In the genomic region with DNA sequence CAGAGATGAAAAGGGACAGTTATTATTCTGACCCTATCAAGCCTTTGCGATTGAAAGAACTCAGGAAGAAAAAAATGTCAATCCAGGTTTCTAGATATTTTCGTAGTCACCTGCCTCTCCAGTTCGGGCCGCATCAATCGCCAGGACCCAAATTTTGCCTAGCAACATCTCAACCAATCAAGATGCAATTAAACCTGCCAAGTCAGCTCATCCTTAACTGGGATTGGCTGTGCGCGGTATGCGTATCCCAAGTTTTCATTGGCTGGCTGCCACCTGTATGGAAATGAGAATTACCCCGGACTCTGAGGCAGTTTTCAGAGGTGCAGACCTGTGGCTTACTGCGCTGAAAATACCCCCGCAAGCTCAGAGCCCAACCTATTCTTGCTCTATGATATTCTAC, we compare ENCODE assay signal across 8 mouse cellular contexts. TPM values are rescaled to one million over a fixed set of nuclear protein-coding genes. Genes with fewer than 3 reads are reported as not detected.
A peak's percentile ranks its signal among the peaks of the same experiment; 100 is the strongest.
DNase-seq lines count a peak whose midpoint lies in the region; ATAC-seq lines count a peak whose summit lies in the region.

No protein-coding gene starts in this region.

- H3K4me1 ChIP-seq in embryonic facial prominence, embryonic 13.5 days, result peaks cover 20% of the 10 kb centered on the region
- H3K4me1 ChIP-seq in heart, embryonic 16.5 days (ENCODE audit: control insufficient read depth, insufficient read depth, low read length), result peaks cover 10% of the 10 kb centered on the region
- peaks cover 29% of the 10 kb centered on the region for H3K4me1 ChIP-seq in neural tube, embryonic 12.5 days

- H3K4me3 ChIP-seq in embryonic facial prominence, embryonic 13.5 days, result peak overlapping the region; percentile 53
- H3K4me3 ChIP-seq in heart, embryonic 16.5 days (ENCODE audit: low read length), result peak overlapping the region; percentile 71
- H3K4me3 ChIP-seq in neural tube, embryonic 12.5 days, result peak overlapping the region; percentile 38; the same call in 1 of the 2 replicates

- H3K4me2 ChIP-seq in embryonic facial prominence, embryonic 13.5 days, result peak overlapping the region; percentile 93
- H3K4me2 ChIP-seq in heart, embryonic 16.5 days (ENCODE audit: low read depth, low read length), result peak overlapping the region; percentile 97
- peak overlapping the region; percentile 69 for H3K4me2 ChIP-seq in neural tube, embryonic 12.5 days (replicated peaks)

- H3K27ac ChIP-seq in embryonic facial prominence, embryonic 13.5 days, result no peak overlapping the region
- no peak overlapping the region for H3K27ac ChIP-seq in heart, embryonic 16.5 days (ENCODE audit: low read length)
- 0 out of 2 replicates have a peak overlapping the region, but pooled peaks have one; percentile 58 for H3K27ac ChIP-seq in neural tube, embryonic 12.5 days

- whole genome bisulfite sequencing in embryonic facial prominence, embryonic 13.5 days, result under 1% methylated on average over 11 of the region's 11 CpGs
- WGBS in heart, embryonic 16.5 days, result 2% methylated on average over 11 of the region's 11 CpGs
- under 1% methylated on average over 11 of the region's 11 CpGs for WGBS in neural tube, embryonic 12.5 days

- H3K36me3 ChIP-seq in embryonic facial prominence, embryonic 13.5 days, result no peaks in the 10 kb centered on the region
- H3K36me3 ChIP-seq in heart, embryonic 16.5 days (ENCODE audit: control insufficient read depth, insufficient read depth), result no peaks in the 10 kb centered on the region
- H3K36me3 ChIP-seq in neural tube, embryonic 12.5 days, result no peaks in the 10 kb centered on the region

- DNase-seq in ovary, adult 18-20 months (ENCODE audit: low spot score), result peak; percentile 33
- no peak for DNase-seq in ovary, postnatal 10 days (ENCODE audit: low spot score)
- DNase-seq in kidney, postnatal 10 days, result peak; percentile 82
- peak; percentile 22 for DNase-seq in liver
- DNase-seq in yolk sac, embryonic 10.5 days (ENCODE audit: low spot score), result peak; percentile 28

- no peak overlapping the region for H3K9ac ChIP-seq in embryonic facial prominence, embryonic 13.5 days
- no peak overlapping the region for H3K9ac ChIP-seq in heart, embryonic 16.5 days (ENCODE audit: low read length)
- H3K9ac ChIP-seq in neural tube, embryonic 12.5 days, result no peak overlapping the region

- ATAC-seq in embryonic facial prominence, embryonic 13.5 days (ENCODE audit: insufficient number of reproducible peaks, insufficient read depth, low FRiP score, low TSS enrichment, low read depth), result peak; percentile 44; the same call in 1 of the 2 replicates
- ATAC-seq in heart, embryonic 16.5 days (replicated peaks; ENCODE audit: extremely low read depth, insufficient read depth, low FRiP score), result peak; percentile 62
- peak; percentile 43; the same call in 1 of the 2 replicates for ATAC-seq in neural tube, embryonic 12.5 days (ENCODE audit: low FRiP score, low read depth)

- no peaks in the 10 kb centered on the region for H3K9me3 ChIP-seq in embryonic facial prominence, embryonic 13.5 days
- H3K9me3 ChIP-seq in heart, embryonic 16.5 days (replicated peaks; ENCODE audit: control insufficient read depth, low read length), result no peaks in the 10 kb centered on the region
- H3K9me3 ChIP-seq in neural tube, embryonic 12.5 days, result no peaks in the 10 kb centered on the region

- peaks cover 88% of the 10 kb centered on the region for H3K27me3 ChIP-seq in embryonic facial prominence, embryonic 13.5 days
- H3K27me3 ChIP-seq in heart, embryonic 16.5 days (ENCODE audit: control insufficient read depth, insufficient read depth, low read length), result peaks cover 73% of the 10 kb centered on the region
- peaks cover 71% of the 10 kb centered on the region for H3K27me3 ChIP-seq in neural tube, embryonic 12.5 days (replicated peaks)

RNA-seq across cellular contexts. Expression of a gene that starts 21.4 kb away (rescaled TPM):
- polyA plus RNA-seq in embryonic facial prominence, embryonic 13.5 days (2015; fragmentation: Nextera tagmentation; extraction: Ambion mirVana), result 52.6 and 56.3 TPM in 2 replicates
- 62.2 and 66.0 TPM in 2 replicates for polyA plus RNA-seq in heart, embryonic 16.5 days (2015; fragmentation: Nextera tagmentation; extraction: Ambion mirVana)
- 61.1 and 62.7 TPM in 2 replicates for polyA plus RNA-seq in neural tube, embryonic 12.5 days (2016; fragmentation: Nextera tagmentation; extraction: Ambion mirVana)

RNA-seq across cellular contexts. Expression of a gene that starts 28.4 kb away (rescaled TPM):
- polyA plus RNA-seq in embryonic facial prominence, embryonic 13.5 days (2015; fragmentation: Nextera tagmentation; extraction: Ambion mirVana), result 53.4 and 62.8 TPM in 2 replicates
- polyA plus RNA-seq in heart, embryonic 16.5 days (2015; fragmentation: Nextera tagmentation; extraction: Ambion mirVana), result 84.4 and 85.7 TPM in 2 replicates
- polyA plus RNA-seq in neural tube, embryonic 12.5 days (2016; fragmentation: Nextera tagmentation; extraction: Ambion mirVana), result 39.1 and 47.3 TPM in 2 replicates
